Mouse (Mus musculus): ENCODE results near the gene Txnip. TPM values are rescaled to one million over a fixed set of nuclear protein-coding genes. Genes with fewer than 3 reads are reported as not detected.

The Txnip gene
- total RNA-seq, 2 experiments from 2014 or later, result 435 to 530 TPM

GRCm38 (mm10) chr3:96568605-96569004, 10.8 kb downstream of the Txnip start:
- DNase-seq, result peak; percentile 38 to 65

- peak; percentile 75 to 82 for DNase-seq
Measured at GRCm38 (mm10) chr3:96569506-96569905, 11.7 kb downstream of the Txnip start.

GRCm38 (mm10) chr3:96569966-96570605, 12.3 kb downstream of the Txnip start:
- DNase-seq, result peak in 1 of 2 experiments; percentile 43

GRCm38 (mm10) chr3:96570643-96571042, 12.9 kb downstream of the Txnip start:
- peak in 1 of 2 experiments; percentile 52 for DNase-seq

GRCm38 (mm10) chr3:96571336-96571735, 13.6 kb downstream of the Txnip start:
- DNase-seq, result peak in 1 of 2 experiments; percentile 35

- peak; percentile 80 to 90 for DNase-seq
Measured at GRCm38 (mm10) chr3:96571896-96572698, 14.3 kb downstream of the Txnip start.

- peak; percentile 79 to 84 for DNase-seq
Measured at GRCm38 (mm10) chr3:96573611-96574511, 16.1 kb downstream of the Txnip start.

GRCm38 (mm10) chr3:96575272-96575984, 17.7 kb downstream of the Txnip start:
- DNase-seq, result peak; percentile 92 to 94

- DNase-seq, result peak; percentile 92 to 95
Measured at GRCm38 (mm10) chr3:96576005-96576658, 18.4 kb downstream of the Txnip start.

- peak; percentile 98 to 99 for DNase-seq
Measured at GRCm38 (mm10) chr3:96576690-96577541, 19.2 kb downstream of the Txnip start, which contains the start of gene Gm16253. Gm16253 (plus strand) TSS chr3:96576984.

GRCm38 (mm10) chr3:96577566-96577965, 19.8 kb downstream of the Txnip start:
- DNase-seq, result peak; percentile 46 to 54

GRCm38 (mm10) chr3:96578561-96579238, 20.9 kb downstream of the Txnip start:
- DNase-seq, result peak; percentile 35 to 50

- peak in 1 of 2 experiments; percentile 47 for DNase-seq
Measured at GRCm38 (mm10) chr3:96579239-96579750, 21.5 kb downstream of the Txnip start.

- DNase-seq, result peak; percentile 93 to 94
Measured at GRCm38 (mm10) chr3:96579885-96580454, 22.2 kb downstream of the Txnip start.

GRCm38 (mm10) chr3:96581141-96581540, 23.4 kb downstream of the Txnip start:
- no peak for DNase-seq

- DNase-seq, result no peak
Measured at GRCm38 (mm10) chr3:96581771-96582515, 24.2 kb downstream of the Txnip start.

GRCm38 (mm10) chr3:96583386-96583785, 25.6 kb downstream of the Txnip start:
- peak in 1 of 2 experiments; percentile 5 for DNase-seq

- DNase-seq, result no peak
Measured at GRCm38 (mm10) chr3:96590657-96591056, 32.9 kb downstream of the Txnip start.
